Mouse (Mus musculus) forebrain, embryonic 15.5 days (tissue): Measurements from ENCODE around the gene Tfcp2. TPM values are rescaled to one million over a fixed set of nuclear protein-coding genes. Genes with fewer than 3 reads are reported as not detected.
"Not testable (repeated sequence)": the region's sequence is repeated elsewhere in the genome, so short reads cannot be mapped to it uniquely, and the experiment has no call there.

Source experiments
- ATAC-seq: fragments of 200-750 bp; cut with Nextera tagmentation; replicated peaks from 2 replicates; pipeline ENCODE4 v1.8.0; 2017; ENCODE audit warnings: mild to moderate bottlenecking, moderate TSS enrichment, moderate library complexity
- H3K27ac ChIP-seq: fragments of 300-500 bp; sonication (generic); replicated peaks from 2 replicates; pipeline ENCODE4 v1.5.1; 2015; ENCODE audit warnings: mild to moderate bottlenecking, inconsistent platforms
- H3K27me3 ChIP-seq: fragments of 300-500 bp; sonication (generic); 2 replicates; pipeline ENCODE4 v1.6.1; 2015; ENCODE audit warnings: inconsistent platforms
- H3K36me3 ChIP-seq: fragments of 300-500 bp; sonication (generic); 2 replicates; pipeline ENCODE4 v1.6.1; 2015; ENCODE audit warnings: mild to moderate bottlenecking, inconsistent platforms
- H3K4me1 ChIP-seq: fragments of 300-500 bp; sonication (generic); 2 replicates; pipeline ENCODE4 v1.6.1; 2015; ENCODE audit warnings: inconsistent platforms
- H3K4me2 ChIP-seq: fragments of 300-500 bp; sonication (generic); replicated peaks from 2 replicates; pipeline ENCODE4 v1.6.1; 2015; ENCODE audit warnings: mild to moderate bottlenecking, inconsistent platforms
- H3K4me3 ChIP-seq: fragments of 300-500 bp; sonication (generic); 2 replicates; pipeline ENCODE4 v1.5.1; 2015; ENCODE audit warnings: mild to moderate bottlenecking, inconsistent platforms
- H3K9ac ChIP-seq: fragments of 300-500 bp; sonication (generic); replicated peaks from 2 replicates; pipeline ENCODE4 v1.6.1; 2015; ENCODE audit warnings: mild to moderate bottlenecking, inconsistent platforms
- H3K9me3 ChIP-seq: fragments of 300-500 bp; sonication (generic); 2 replicates; pipeline ENCODE4 v1.6.1; 2016; ENCODE audit warnings: inconsistent platforms
- WGBS: fragments of 180-500 bp; shearing (Covaris S2); methylation state at CpG from one replicate; pipeline ENCODE4 v1.1.7; 2015; ENCODE audit warnings: mixed read lengths; 5-methylcytosine and 5-hydroxymethylcytosine counted together
- polyA plus RNA-seq: library from polyadenylated mRNA; unstranded; fragments of >200 nt; fragmentation: Nextera tagmentation; extraction: Ambion mirVana; gene quantifications from 2 replicates; pipeline ENCODE4 v1.2.1, GENCODE M21; 2015

Gene Tfcp2
- polyA plus RNA-seq, 1 experiment from 2014 or later, result 30.0 TPM

DNA sequence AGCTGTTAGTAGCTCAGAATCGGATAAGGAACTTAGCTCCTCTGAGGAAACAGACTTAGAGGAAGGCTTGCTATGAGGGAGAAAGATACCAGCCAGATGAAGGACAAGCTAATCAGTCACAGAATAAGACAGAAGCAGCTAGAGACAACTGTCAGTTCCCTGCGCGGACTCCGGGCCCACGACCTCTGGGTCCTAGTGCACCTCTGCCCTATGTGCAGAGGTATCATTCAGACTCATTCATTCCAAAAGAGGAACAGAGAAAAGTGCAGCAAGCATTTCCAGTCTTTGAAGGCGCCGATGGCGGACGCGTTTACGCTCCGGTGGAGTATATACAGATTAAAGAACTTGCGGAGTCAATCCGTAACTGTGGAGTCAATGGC is 8.2 kb downstream of the Tfcp2 start:
- H3K4me1 ChIP-seq, H3K4me3 ChIP-seq, H3K27me3 ChIP-seq, ATAC-seq, H3K9me3 ChIP-seq, H3K4me2 ChIP-seq, H3K9ac ChIP-seq, H3K36me3 ChIP-seq, H3K27ac ChIP-seq: not testable (repeated sequence)
- WGBS, result 97% methylated on average over 14 of the region's 14 CpGs

DNA sequence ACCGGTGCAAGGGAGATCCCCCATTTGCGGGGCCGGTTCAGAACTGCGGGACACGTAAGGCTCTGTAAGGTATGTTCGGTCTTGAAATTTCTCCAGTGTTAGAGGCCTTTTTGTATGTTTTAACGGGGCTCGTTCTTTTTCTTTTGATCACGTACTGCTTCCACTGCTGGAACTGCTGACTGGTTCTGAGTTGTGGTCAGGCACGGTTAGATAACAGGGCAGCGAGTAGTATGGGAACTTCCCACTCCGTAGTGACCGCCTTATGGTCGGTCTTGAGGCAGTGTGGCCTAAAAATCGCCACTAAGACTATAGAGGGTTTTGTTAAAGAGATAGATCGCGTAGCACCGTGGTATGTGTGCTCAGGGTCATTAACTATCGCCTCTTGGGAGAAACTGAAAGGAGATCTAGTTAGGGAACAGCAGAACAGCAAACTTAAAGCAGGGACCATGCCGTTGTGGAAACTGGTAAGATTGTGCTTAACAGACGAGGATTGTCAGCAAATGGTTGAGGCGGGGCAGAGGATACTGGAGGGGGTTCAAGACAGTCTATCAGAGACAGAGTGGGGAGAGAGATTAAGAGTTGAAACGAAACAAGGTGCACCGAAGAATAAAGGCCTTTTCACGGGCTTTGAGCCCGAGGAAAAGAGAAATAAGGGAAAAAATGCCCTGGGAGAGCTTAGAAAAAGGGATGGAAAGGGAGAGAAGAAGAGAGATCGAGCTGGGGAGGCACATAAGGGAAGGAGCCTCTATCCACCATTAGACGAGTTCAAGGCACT is 8.7 kb downstream of the Tfcp2 start:
- H3K9me3 ChIP-seq, H3K4me2 ChIP-seq, H3K27me3 ChIP-seq, H3K4me1 ChIP-seq, H3K9ac ChIP-seq, H3K36me3 ChIP-seq, H3K27ac ChIP-seq, ATAC-seq, H3K4me3 ChIP-seq: not testable (repeated sequence)
- 96% methylated on average over 28 of the region's 28 CpGs for WGBS

DNA sequence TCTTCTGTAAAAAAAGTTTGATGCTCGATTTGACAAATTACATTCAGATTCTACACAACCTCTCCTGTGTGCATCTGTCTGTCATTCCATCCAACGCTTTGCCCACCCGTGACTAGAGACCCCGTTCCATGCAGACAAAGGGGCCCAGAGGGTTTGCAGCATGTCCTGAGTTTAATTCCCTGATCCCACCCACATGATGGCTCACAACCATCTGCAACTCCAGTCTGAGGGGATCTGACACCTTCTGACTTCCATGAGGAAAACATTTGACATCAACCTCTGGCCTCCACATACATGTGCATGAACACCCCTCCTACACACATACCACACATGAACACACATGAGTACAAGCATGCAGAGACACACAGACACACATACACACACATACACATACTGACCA is 10.4 kb downstream of the Tfcp2 start:
- Histone ChIP-seq H3K27me3 (no peaks in the 10 kb centered on the region), H3K4me2 (no peak overlapping the region), H3K27ac (no peak overlapping the region), H3K9ac (no peak overlapping the region), H3K4me3 (no peak overlapping the region), H3K9me3 (no peaks in the 10 kb centered on the region), H3K36me3 (no peaks in the 10 kb centered on the region; the same call in 1 of the 2 replicates), H3K4me1 (no peaks in the 10 kb centered on the region)
- WGBS, result 94% methylated on average over 4 of the region's 4 CpGs
- ATAC-seq, result no peak

DNA sequence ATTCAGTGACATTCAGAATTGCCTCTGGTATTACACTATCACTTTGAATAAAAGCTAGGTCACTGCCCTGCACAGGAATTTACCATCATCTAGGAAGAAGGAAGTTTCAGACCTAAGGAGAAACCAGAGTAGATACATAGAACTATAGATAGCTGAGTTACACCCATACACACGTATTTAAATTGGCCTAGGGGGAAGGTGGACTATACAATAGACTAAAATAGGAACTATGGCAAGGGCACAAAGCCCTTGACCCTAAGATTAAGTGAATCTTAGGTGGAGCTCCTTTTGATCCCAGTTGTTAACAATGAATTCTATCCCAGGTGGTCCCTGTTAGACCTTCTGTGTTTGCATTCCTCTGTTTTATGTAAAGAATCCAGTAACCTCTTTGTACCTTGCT is 10.8 kb downstream of the Tfcp2 start:
- not testable (repeated sequence) for H3K27me3 ChIP-seq, ATAC-seq, H3K4me1 ChIP-seq, H3K4me3 ChIP-seq, H3K4me2 ChIP-seq, H3K9me3 ChIP-seq, H3K9ac ChIP-seq, H3K27ac ChIP-seq, H3K36me3 ChIP-seq
- WGBS, result 78% methylated on average over 1 of the region's 1 CpGs

DNA sequence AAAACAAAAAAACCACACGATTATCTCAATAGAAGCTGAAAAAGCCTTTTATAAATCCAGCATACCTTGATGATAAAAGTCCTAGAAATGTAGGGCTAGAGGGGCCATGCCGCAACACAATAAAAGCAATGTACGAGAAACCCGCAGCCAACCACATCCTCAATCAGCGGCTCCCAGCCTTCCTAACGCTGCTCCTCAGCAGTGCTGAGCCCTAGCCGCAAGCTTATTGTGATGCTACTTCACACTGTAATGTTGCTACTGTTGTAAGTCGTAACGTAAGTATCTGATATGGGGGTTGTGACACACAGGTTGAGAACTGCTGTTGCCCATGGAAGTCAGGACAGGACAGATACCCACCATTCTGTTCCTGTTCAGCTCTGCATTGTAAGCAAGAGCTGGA is 12.4 kb downstream of the Tfcp2 start:
- WGBS, result 94% methylated on average over 9 of the region's 9 CpGs
- H3K4me2 ChIP-seq, result no peak overlapping the region
- H3K27me3 ChIP-seq, result no peaks in the 10 kb centered on the region
- no peaks in the 10 kb centered on the region; the same call in 1 of the 2 replicates for H3K36me3 ChIP-seq
- no peak overlapping the region for H3K27ac ChIP-seq
- H3K4me3 ChIP-seq, result no peak overlapping the region
- H3K9ac ChIP-seq, result no peak overlapping the region
- no peak for ATAC-seq
- H3K4me1 ChIP-seq, result no peaks in the 10 kb centered on the region
- no peaks in the 10 kb centered on the region for H3K9me3 ChIP-seq

DNA sequence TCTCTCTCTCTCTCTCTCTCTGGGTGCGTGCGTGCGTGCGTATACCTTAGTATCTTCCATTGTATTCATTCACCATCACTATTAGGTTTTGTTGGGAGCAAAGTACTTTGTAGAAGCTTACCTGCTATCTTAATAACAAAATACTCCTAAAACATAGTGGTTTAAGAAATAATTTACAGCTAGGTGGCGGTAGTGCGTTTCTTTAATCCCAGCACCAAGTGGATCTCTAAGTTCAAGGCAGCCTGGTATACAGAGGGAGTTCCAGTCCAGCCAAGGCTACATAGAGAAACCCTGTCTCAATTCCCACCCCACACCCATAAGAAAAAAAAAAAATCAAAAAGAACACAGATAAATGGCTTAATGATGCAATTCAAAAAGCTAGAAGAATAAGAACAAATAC is 13.9 kb downstream of the Tfcp2 start:
- H3K27me3 ChIP-seq, result no peaks in the 10 kb centered on the region
- no peaks in the 10 kb centered on the region; the same call in 1 of the 2 replicates for H3K36me3 ChIP-seq
- 88% methylated on average over 6 of the region's 6 CpGs for WGBS

DNA sequence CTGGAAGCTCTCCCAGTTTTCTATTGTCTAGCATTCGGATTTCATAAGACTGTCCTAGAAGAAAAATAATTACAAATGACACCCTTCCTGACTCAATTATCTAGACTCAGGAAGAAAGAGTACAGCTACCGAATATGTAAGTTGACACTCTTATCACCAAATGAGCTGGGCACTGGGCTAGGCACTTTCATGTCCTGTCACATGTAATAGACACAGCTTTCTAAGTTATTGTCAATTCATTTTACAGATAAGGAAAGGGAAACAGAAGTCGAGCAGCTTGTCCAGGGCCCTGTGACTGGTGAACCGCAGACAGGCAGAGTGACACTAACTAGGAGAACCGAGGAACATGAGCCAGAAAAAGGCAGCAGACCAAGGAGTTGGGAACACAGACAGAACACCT is 23.9 kb downstream of the Tfcp2 start:
- H3K4me2 ChIP-seq, result no peak overlapping the region
- no peaks in the 10 kb centered on the region for H3K9me3 ChIP-seq
- WGBS, result 88% methylated on average over 5 of the region's 5 CpGs
- no peak overlapping the region for H3K4me3 ChIP-seq
- H3K4me1 ChIP-seq, result no peaks in the 10 kb centered on the region
- no peak overlapping the region for H3K27ac ChIP-seq
- no peak for ATAC-seq
- H3K27me3 ChIP-seq, result no peaks in the 10 kb centered on the region
- H3K9ac ChIP-seq, result no peak overlapping the region
- H3K36me3 ChIP-seq, result peaks cover 5% of the 10 kb centered on the region; the same call in 1 of the 2 replicates

More for the DNA sequence above, 13.9 kb downstream of the Tfcp2 start:
- Histone ChIP-seq H3K4me3 (no peak overlapping the region), H3K4me2 (no peak overlapping the region), H3K9me3 (no peaks in the 10 kb centered on the region), H3K4me1 (no peaks in the 10 kb centered on the region), H3K9ac (no peak overlapping the region), H3K27ac (no peak overlapping the region)
- no peak for ATAC-seq

DNA sequence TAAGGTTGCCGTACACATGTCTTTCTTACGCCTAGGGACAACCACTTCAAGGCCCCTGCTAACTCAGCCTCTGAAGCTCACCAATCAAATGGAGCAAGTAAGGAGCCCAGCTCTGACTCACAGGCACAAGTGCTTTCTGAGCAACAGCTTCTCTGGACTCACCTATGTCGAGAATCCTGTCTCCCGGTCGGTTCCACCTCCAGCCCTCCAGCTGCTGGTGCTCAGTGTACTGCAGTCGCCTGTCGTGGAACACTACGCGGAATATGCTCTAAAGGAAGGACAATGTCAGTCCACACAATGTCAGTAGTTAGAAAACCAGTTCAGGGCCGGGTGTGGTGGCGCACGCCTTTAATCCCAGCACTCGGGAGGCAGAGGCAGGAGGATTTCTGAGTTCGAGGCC is 26.4 kb downstream of the Tfcp2 start:
- no peak overlapping the region for H3K4me2 ChIP-seq
- WGBS, result 95% methylated on average over 14 of the region's 14 CpGs

DNA sequence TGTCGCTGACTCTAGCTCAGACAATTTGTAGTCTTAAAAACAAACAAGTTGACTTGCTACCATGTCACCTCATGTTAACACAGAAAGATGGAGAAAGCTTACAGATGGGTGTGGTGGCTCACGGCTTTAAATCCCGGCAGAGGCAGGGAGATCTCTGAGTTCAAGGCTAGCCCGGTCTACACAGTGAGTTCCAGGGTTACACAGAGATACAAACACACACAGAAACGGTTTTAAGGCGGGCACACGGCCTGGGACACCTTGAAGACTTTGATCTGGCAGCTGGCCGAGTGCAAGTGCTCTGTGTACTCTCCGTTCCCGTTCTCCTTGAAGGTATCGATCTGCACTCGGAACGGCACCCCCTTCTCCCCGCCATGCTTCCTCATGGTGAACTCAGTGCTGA is 31.5 kb downstream of the Tfcp2 start:
- no peak overlapping the region for H3K27ac ChIP-seq
- H3K9me3 ChIP-seq, result no peaks in the 10 kb centered on the region
- H3K27me3 ChIP-seq, result no peaks in the 10 kb centered on the region
- no peak overlapping the region for H3K9ac ChIP-seq
- H3K4me1 ChIP-seq, result no peaks in the 10 kb centered on the region
- peaks cover 28% of the 10 kb centered on the region for H3K36me3 ChIP-seq
- no peak for ATAC-seq
- WGBS, result 94% methylated on average over 14 of the region's 14 CpGs
- no peak overlapping the region for H3K4me2 ChIP-seq
- H3K4me3 ChIP-seq, result no peak overlapping the region

More for the DNA sequence above, 26.4 kb downstream of the Tfcp2 start:
- Histone ChIP-seq H3K4me1 (no peaks in the 10 kb centered on the region), H3K4me3 (no peak overlapping the region), H3K36me3 (peaks cover 10% of the 10 kb centered on the region; the same call in 1 of the 2 replicates), H3K9ac (no peak overlapping the region), H3K27me3 (no peaks in the 10 kb centered on the region), H3K27ac (no peak overlapping the region), H3K9me3 (no peaks in the 10 kb centered on the region)
- no peak for ATAC-seq

DNA sequence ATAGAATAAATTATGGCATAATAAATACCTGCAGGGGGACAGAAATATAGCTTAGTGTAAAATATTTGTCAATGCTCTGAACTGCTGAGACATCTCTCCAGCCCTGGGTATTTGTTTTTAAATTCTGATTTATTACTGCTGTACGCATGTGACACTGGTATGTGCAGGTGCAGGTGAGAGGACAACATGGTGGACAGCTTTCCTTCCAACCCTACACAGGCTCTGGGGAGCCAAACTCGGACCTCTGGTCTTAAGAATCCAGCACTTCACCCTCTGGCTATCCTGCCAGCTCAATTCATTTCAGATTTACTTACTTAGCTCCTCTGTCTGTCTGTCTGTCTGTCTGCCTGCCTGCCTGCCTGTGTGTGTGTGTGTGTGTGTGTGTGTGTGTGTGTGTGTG is 36.7 kb downstream of the Tfcp2 start:
- H3K9me3 ChIP-seq, result no peaks in the 10 kb centered on the region
- 85% methylated on average over 2 of the region's 2 CpGs for WGBS
- ATAC-seq, result no peak
- peaks cover 60% of the 10 kb centered on the region for H3K36me3 ChIP-seq
- no peak overlapping the region for H3K4me2 ChIP-seq
- no peak overlapping the region for H3K27ac ChIP-seq
- no peaks in the 10 kb centered on the region for H3K27me3 ChIP-seq
- no peaks in the 10 kb centered on the region for H3K4me1 ChIP-seq
- no peak overlapping the region for H3K9ac ChIP-seq
- H3K4me3 ChIP-seq, result no peak overlapping the region

DNA sequence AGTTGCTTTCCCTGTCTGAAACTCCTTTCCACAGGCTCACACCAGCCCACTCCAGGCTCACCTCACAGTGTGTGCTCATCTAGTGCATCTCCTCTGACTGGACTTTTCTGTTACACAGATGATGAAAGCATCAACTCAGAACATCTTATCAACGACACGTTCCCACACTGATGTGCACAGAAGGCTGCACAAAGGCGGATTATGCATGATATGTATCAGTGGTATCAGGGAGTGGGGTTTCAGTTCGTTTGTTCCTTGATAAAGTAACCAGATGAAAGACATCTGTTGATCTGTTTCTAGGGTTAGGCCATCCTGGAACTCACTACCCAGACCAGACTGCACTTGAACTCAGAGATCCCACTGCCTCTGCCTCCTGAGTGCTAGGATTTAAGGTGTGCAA is 38.4 kb downstream of the Tfcp2 start:
- H3K4me3 ChIP-seq, result no peak overlapping the region
- no peaks in the 10 kb centered on the region for H3K27me3 ChIP-seq
- no peak overlapping the region for H3K27ac ChIP-seq
- WGBS, result 91% methylated on average over 4 of the region's 4 CpGs
- H3K4me2 ChIP-seq, result no peak overlapping the region
- ATAC-seq, result no peak
- H3K9me3 ChIP-seq, result no peaks in the 10 kb centered on the region
- H3K36me3 ChIP-seq, result peaks cover 58% of the 10 kb centered on the region
- H3K9ac ChIP-seq, result no peak overlapping the region
- no peaks in the 10 kb centered on the region for H3K4me1 ChIP-seq

DNA sequence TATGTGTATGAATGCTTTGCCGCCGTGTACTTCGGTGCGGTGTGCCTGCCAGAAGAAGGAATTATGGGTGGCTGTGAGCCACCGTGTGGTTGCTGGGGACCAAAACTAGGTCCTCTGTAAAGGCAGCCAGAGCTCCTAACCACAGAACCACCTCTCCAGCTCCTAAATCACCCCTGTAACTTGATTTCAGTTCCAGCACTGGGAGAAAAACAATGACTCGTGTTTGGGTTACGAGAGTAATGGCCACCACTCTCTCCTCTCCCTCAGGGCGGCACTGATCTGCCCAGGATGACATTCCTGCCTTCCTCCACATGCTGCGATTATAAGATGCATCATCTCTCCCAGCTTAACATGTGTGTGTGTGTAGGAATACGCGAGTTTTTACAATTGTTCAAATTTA is 41.7 kb downstream of the Tfcp2 start:
- ATAC-seq, result no peak
- Histone ChIP-seq H3K27ac (no peak overlapping the region), H3K36me3 (peaks cover 71% of the 10 kb centered on the region), H3K9ac (no peak overlapping the region), H3K9me3 (no peaks in the 10 kb centered on the region), H3K4me3 (no peak overlapping the region), H3K27me3 (no peaks in the 10 kb centered on the region), H3K4me2 (no peak overlapping the region), H3K4me1 (no peaks in the 10 kb centered on the region)
- 94% methylated on average over 11 of the region's 11 CpGs for WGBS
